Mouse (Mus musculus): ENCODE measurements at regions not wholly inside any gene's neighbourhood (a gene's known extent, or its start where the extent isn't known, plus 50 kb on each side); places are given as distances from the start of the nearest gene placed in this dataset.

- no peaks in the 10 kb centered on the region for H3K9me3 ChIP-seq
- peaks cover 3% of the 10 kb centered on the region; the same call in 1 of the 2 replicates for H3K4me1 ChIP-seq
- H3K4me2 ChIP-seq: no peak overlapping the region
- H3K4me3 ChIP-seq (replicated peaks): no peak overlapping the region
- no peak overlapping the region for H3K9ac ChIP-seq
- no peak for ATAC-seq (ENCODE audit: low FRiP score)
- H3K36me3 ChIP-seq (replicated peaks): no peaks in the 10 kb centered on the region
- peaks cover 26% of the 10 kb centered on the region for H3K27me3 ChIP-seq
- no peak overlapping the region for H3K27ac ChIP-seq
- WGBS: 77% methylated on average over 5 of the region's 5 CpGs
These were observed 206.9 kb upstream of the Cadm1 start for GRCm38 (mm10) chr9:47323051-47323450.

GRCm38 (mm10) chr9:47327575-47327974 lies 202.4 kb upstream of the Cadm1 start:
- peak; percentile 55; the same call in 1 of the 2 replicates for ATAC-seq (ENCODE audit: low FRiP score)
- Histone ChIP-seq H3K9me3 (no peaks in the 10 kb centered on the region), H3K4me3 (replicated peaks) (no peak overlapping the region), H3K9ac (no peak overlapping the region), H3K27me3 (peaks cover 37% of the 10 kb centered on the region; the same call in 1 of the 2 replicates), H3K27ac (no peak overlapping the region), H3K4me2 (no peak overlapping the region), H3K36me3 (replicated peaks) (no peaks in the 10 kb centered on the region), H3K4me1 (peaks cover 3% of the 10 kb centered on the region; the same call in 1 of the 2 replicates)
- WGBS: 100% methylated on average over 2 of the region's 2 CpGs

- Histone ChIP-seq H3K36me3 (replicated peaks) (no peaks in the 10 kb centered on the region), H3K27ac (no peak overlapping the region), H3K27me3 (peaks cover 34% of the 10 kb centered on the region), H3K9ac (no peak overlapping the region), H3K4me1 (no peaks in the 10 kb centered on the region; the same call in none of the 2 replicates), H3K9me3 (no peaks in the 10 kb centered on the region), H3K4me3 (replicated peaks) (no peak overlapping the region), H3K4me2 (no peak overlapping the region)
- 52% methylated on average over 4 of the region's 4 CpGs for WGBS
- no peak for ATAC-seq (ENCODE audit: low FRiP score)
These were observed 197.0 kb upstream of the Cadm1 start for GRCm38 (mm10) chr9:47332929-47333328.

- Histone ChIP-seq H3K4me2 (no peak overlapping the region), H3K4me3 (replicated peaks) (no peak overlapping the region), H3K9ac (no peak overlapping the region), H3K27me3 (peaks cover 30% of the 10 kb centered on the region), H3K9me3 (no peaks in the 10 kb centered on the region), H3K36me3 (replicated peaks) (no peaks in the 10 kb centered on the region), H3K4me1 (no peaks in the 10 kb centered on the region; the same call in 1 of the 2 replicates), H3K27ac (no peak overlapping the region)
- WGBS: 61% methylated on average over 4 of the region's 4 CpGs
- ATAC-seq (ENCODE audit: low FRiP score): no peak
These were observed 191.8 kb upstream of the Cadm1 start for GRCm38 (mm10) chr9:47338221-47338620.

GRCm38 (mm10) chr9:47346527-47347111 lies 183.4 kb upstream of the Cadm1 start:
- Histone ChIP-seq H3K27ac (no peak overlapping the region), H3K4me1 (no peaks in the 10 kb centered on the region), H3K9ac (no peak overlapping the region), H3K4me2 (no peak overlapping the region), H3K9me3 (no peaks in the 10 kb centered on the region), H3K4me3 (replicated peaks) (no peak overlapping the region), H3K36me3 (replicated peaks) (no peaks in the 10 kb centered on the region), H3K27me3 (peaks cover 39% of the 10 kb centered on the region)
- WGBS: 88% methylated on average over 2 of the region's 2 CpGs
- no peak for ATAC-seq (ENCODE audit: low FRiP score)

- ATAC-seq (ENCODE audit: low FRiP score): no peak
- Histone ChIP-seq H3K27me3 (peaks cover 67% of the 10 kb centered on the region), H3K4me3 (replicated peaks) (no peak overlapping the region), H3K9me3 (no peaks in the 10 kb centered on the region), H3K36me3 (replicated peaks) (no peaks in the 10 kb centered on the region), H3K4me2 (no peak overlapping the region), H3K4me1 (peaks cover 11% of the 10 kb centered on the region), H3K27ac (no peak overlapping the region), H3K9ac (no peak overlapping the region)
- 78% methylated on average over 5 of the region's 5 CpGs for whole genome bisulfite sequencing
These were observed 179.7 kb upstream of the Cadm1 start for GRCm38 (mm10) chr9:47350301-47350700.

- no peak overlapping the region for H3K9ac ChIP-seq
- no peak overlapping the region for H3K4me3 ChIP-seq (replicated peaks)
- WGBS: 80% methylated on average over 6 of the region's 6 CpGs
- H3K4me1 ChIP-seq: peaks cover 11% of the 10 kb centered on the region
- H3K36me3 ChIP-seq (replicated peaks): no peaks in the 10 kb centered on the region
- no peaks in the 10 kb centered on the region for H3K9me3 ChIP-seq
- H3K27me3 ChIP-seq: peaks cover 73% of the 10 kb centered on the region
- no peak overlapping the region for H3K4me2 ChIP-seq
- H3K27ac ChIP-seq: no peak overlapping the region
- ATAC-seq (ENCODE audit: low FRiP score): no peak
These were observed 178.9 kb upstream of the Cadm1 start for GRCm38 (mm10) chr9:47351036-47351435.

GRCm38 (mm10) chr9:47353017-47353416 lies 177.0 kb upstream of the Cadm1 start:
- 10% methylated on average over 2 of the region's 2 CpGs for WGBS
- no peak for ATAC-seq (ENCODE audit: low FRiP score)
- H3K4me3 ChIP-seq (replicated peaks): no peak overlapping the region
- no peak overlapping the region for H3K4me2 ChIP-seq
- no peaks in the 10 kb centered on the region for H3K9me3 ChIP-seq
- H3K36me3 ChIP-seq (replicated peaks): no peaks in the 10 kb centered on the region
- H3K4me1 ChIP-seq: peaks cover 15% of the 10 kb centered on the region
- no peak overlapping the region for H3K27ac ChIP-seq
- H3K27me3 ChIP-seq: peaks cover 67% of the 10 kb centered on the region
- H3K9ac ChIP-seq: no peak overlapping the region

- H3K4me2 ChIP-seq: no peak overlapping the region
- H3K27me3 ChIP-seq: peaks cover 62% of the 10 kb centered on the region
- WGBS: 79% methylated on average over 5 of the region's 5 CpGs
- H3K27ac ChIP-seq: no peak overlapping the region
- H3K36me3 ChIP-seq (replicated peaks): no peaks in the 10 kb centered on the region
- H3K4me3 ChIP-seq (replicated peaks): no peak overlapping the region
- no peak for ATAC-seq (ENCODE audit: low FRiP score)
- no peak overlapping the region for H3K9ac ChIP-seq
- H3K4me1 ChIP-seq: peaks cover 22% of the 10 kb centered on the region
- H3K9me3 ChIP-seq: no peaks in the 10 kb centered on the region
These were observed 176.0 kb upstream of the Cadm1 start for GRCm38 (mm10) chr9:47353972-47354371.

GRCm38 (mm10) chr9:47354423-47354822 lies 175.6 kb upstream of the Cadm1 start:
- 89% methylated on average over 2 of the region's 2 CpGs for WGBS

GRCm38 (mm10) chr9:47354866-47355265 lies 175.1 kb upstream of the Cadm1 start:
- ATAC-seq (ENCODE audit: low FRiP score): no peak
- no peak overlapping the region for H3K27ac ChIP-seq

More at GRCm38 (mm10) chr9:47354423-47354822, 175.6 kb upstream of the Cadm1 start:
- Histone ChIP-seq H3K9me3 (no peaks in the 10 kb centered on the region), H3K4me3 (replicated peaks) (no peak overlapping the region), H3K9ac (no peak overlapping the region), H3K27me3 (peaks cover 58% of the 10 kb centered on the region), H3K36me3 (replicated peaks) (no peaks in the 10 kb centered on the region), H3K4me2 (no peak overlapping the region), H3K27ac (no peak overlapping the region), H3K4me1 (peaks cover 22% of the 10 kb centered on the region)
- no peak for ATAC-seq (ENCODE audit: low FRiP score)

GRCm38 (mm10) chr9:47357756-47358399 lies 172.1 kb upstream of the Cadm1 start:
- Histone ChIP-seq H3K27ac (peak overlapping the region; percentile 53), H3K4me1 (peaks cover 28% of the 10 kb centered on the region), H3K4me2 (0 out of 2 replicates have a peak overlapping the region, but pooled peaks have one; percentile 10), H3K27me3 (peaks cover 58% of the 10 kb centered on the region), H3K4me3 (replicated peaks) (no peak overlapping the region), H3K9me3 (no peaks in the 10 kb centered on the region), H3K36me3 (replicated peaks) (no peaks in the 10 kb centered on the region), H3K9ac (no peak overlapping the region)
- ATAC-seq (ENCODE audit: low FRiP score): peak; percentile 84; the same call in 1 of the 2 replicates
- WGBS: 53% methylated on average over 17 of the region's 17 CpGs

More at GRCm38 (mm10) chr9:47354866-47355265, 175.1 kb upstream of the Cadm1 start:
- Histone ChIP-seq H3K4me2 (no peak overlapping the region), H3K36me3 (replicated peaks) (no peaks in the 10 kb centered on the region), H3K4me3 (replicated peaks) (no peak overlapping the region), H3K4me1 (peaks cover 22% of the 10 kb centered on the region), H3K9ac (no peak overlapping the region), H3K9me3 (no peaks in the 10 kb centered on the region), H3K27me3 (peaks cover 54% of the 10 kb centered on the region)
- WGBS: 86% methylated on average over 9 of the region's 9 CpGs

- H3K36me3 ChIP-seq (replicated peaks): no peaks in the 10 kb centered on the region
- ATAC-seq (ENCODE audit: low FRiP score): peak; percentile 40; the same call in 1 of the 2 replicates
- no peak overlapping the region for H3K9ac ChIP-seq
These were observed 171.6 kb upstream of the Cadm1 start for GRCm38 (mm10) chr9:47358400-47358767.

More at GRCm38 (mm10) chr9:47358400-47358767, 171.6 kb upstream of the Cadm1 start:
- Histone ChIP-seq H3K4me3 (replicated peaks) (no peak overlapping the region), H3K27ac (peak overlapping the region; percentile 53), H3K4me2 (0 out of 2 replicates have a peak overlapping the region, but pooled peaks have one; percentile 10), H3K27me3 (peaks cover 53% of the 10 kb centered on the region), H3K9me3 (no peaks in the 10 kb centered on the region), H3K4me1 (peaks cover 28% of the 10 kb centered on the region)
- WGBS: 55% methylated on average over 4 of the region's 4 CpGs

All from forebrain, embryonic 12.5 days (tissue).